Mouse (Mus musculus) heart, adult 2 months (tissue): ENCODE results near the gene Cspg5.

Experiments
- CTCF ChIP-seq: fragments of 200-600 bp; IDR thresholded peaks from 2 replicates; pipeline ENCODE4 v1.8.1; 2022; ENCODE audit warnings: antibody characterized with exemption, mild to moderate bottlenecking, moderate library complexity
- POLR2A ChIP-seq: fragments of 200-500 bp; IDR thresholded peaks from 2 replicates; pipeline ENCODE4 v1.6.1; 2011; ENCODE audit warnings: mild to moderate bottlenecking, low read depth, low read length, control low read depth; ENCODE audit not compliant: insufficient read depth

GRCm38 (mm10) chr9:110293254-110293718, 49.7 kb downstream of the Cspg5 start:
- TF ChIP-seq POLR2A = no peak
- TF ChIP-seq CTCF = no peak
